Mouse (Mus musculus) E14TG2a.4 (cell line): ENCODE measurements around the gene Tmem121.

Experiments used
- CTCF ChIP-seq: conservative IDR thresholded peaks from 2 replicates; pipeline ENCODE4 v1.5.1; 2014; ENCODE audit warnings: low read length
- POU5F1 ChIP-seq: IDR thresholded peaks from 2 replicates; pipeline ENCODE4 v1.6.1; 2014; ENCODE audit warnings: low read length, borderline replicate concordance

DNA sequence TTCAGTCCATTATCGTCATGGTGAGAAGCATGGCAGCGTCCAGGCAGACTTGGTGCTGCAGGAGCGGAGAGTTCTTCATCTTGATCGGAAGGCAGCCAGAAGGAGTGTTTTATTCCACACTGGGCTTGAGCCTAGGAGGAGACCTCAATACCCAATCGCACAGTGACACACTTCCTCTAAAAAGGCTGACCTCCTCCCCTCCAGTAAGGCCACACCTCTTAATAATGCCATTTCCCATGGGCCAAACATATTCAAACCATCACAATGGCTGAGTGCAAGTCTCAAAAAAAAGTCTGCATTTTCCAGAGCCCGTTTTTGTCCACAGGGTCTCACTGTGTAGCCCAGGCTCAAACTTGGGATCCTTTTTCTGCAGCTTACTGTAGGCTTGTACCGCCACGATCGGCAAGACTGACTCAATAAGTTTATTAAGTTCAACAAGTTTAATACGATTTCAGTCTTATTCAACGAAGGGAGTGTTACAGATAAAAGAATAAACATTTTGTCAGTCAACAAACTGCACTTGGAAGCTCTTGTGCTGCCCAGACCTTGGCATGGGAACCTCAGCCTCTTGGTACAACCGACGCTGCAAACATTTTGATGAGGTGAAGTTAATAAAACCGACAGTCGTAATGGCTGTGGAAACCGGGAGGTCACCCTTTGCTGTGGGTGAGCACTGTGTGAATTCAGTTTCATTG lies 29.4 kb downstream of the Tmem121 start:
- TF ChIP-seq CTCF (no peak), POU5F1 (no peak)
